Mouse (Mus musculus): ENCODE data around the gene Glmn.

DNA sequence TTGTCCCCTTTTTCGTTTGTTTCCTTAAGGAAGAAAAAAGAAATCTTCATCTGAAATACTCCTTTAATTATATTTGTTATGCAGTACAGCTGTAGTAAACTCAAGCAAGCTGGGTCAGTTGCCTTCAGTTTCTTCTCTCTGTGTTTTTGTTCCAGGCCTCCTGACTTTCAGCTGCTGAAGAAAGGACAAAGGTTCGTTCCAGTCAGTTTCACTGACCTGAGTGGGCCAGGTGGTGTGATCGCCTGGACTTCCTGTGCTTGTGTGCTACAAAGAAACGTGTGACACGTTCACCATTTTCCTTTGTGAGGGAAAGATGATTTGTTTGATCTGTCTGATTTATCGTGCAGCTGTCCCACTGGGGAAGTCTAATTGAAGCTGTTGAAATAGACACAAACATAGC, 20.3 kb upstream of the Glmn start:
- TF ChIP-seq CTCF (conservative IDR thresholded peaks at IDR 0.05; ENCODE audit: insufficient read depth, insufficient read length, low read depth, low read length) (no peak), POLR2A (IDR thresholded peaks at IDR 0.05; ENCODE audit: low read depth, low read length) (no peak)

Data from kidney, adult 2 months (tissue).